Mouse (Mus musculus): ENCODE data around the gene Prss12. TPM values are rescaled to one million over a fixed set of nuclear protein-coding genes. Genes with fewer than 3 reads are reported as not detected.

The Prss12 gene
- polyA plus RNA-seq (2015; fragmentation: Nextera tagmentation; extraction: Ambion mirVana) = 18.1 and 19.3 TPM in 2 replicates

- Histone ChIP-seq H3K27ac (ENCODE audit: low read length) (no peak within 1 kb of the TSS), H3K9ac (ENCODE audit: low read length) (peak within 1 kb of the TSS; percentile 70), H3K27me3 (ENCODE audit: control insufficient read depth, insufficient read depth, low read depth, low read length) (peaks cover 9% of the 10 kb centered on the region), H3K4me1 (replicated peaks; ENCODE audit: control insufficient read depth, insufficient read depth, low read length) (peaks cover 11% of the 10 kb centered on the region; the same call in 1 of the 2 replicates), H3K36me3 (ENCODE audit: control insufficient read depth, insufficient read depth, low read length) (no peaks in the 10 kb centered on the region), H3K4me3 (ENCODE audit: low read length) (peak within 1 kb of the TSS; percentile 73), H3K4me2 (ENCODE audit: low read depth, low read length) (peak within 1 kb of the TSS; percentile 99), H3K9me3 (ENCODE audit: control insufficient read depth, low read length) (no peaks in the 10 kb centered on the region)
- ATAC-seq (ENCODE audit: low read depth) = peak; percentile 65
- under 1% methylated on average over 80 of the region's 84 CpGs for WGBS
These were observed at the start of gene Prss12 for GRCm38 (mm10) chr3:123446708-123447537. Prss12 (plus strand) TSS chr3:123446913.

- no peak overlapping the region for H3K4me2 ChIP-seq (ENCODE audit: low read depth, low read length)
- ATAC-seq (ENCODE audit: low read depth) = no peak
- H3K4me1 ChIP-seq (replicated peaks; ENCODE audit: control insufficient read depth, insufficient read depth, low read length) = no peaks in the 10 kb centered on the region
- H3K36me3 ChIP-seq (ENCODE audit: control insufficient read depth, insufficient read depth, low read length) = no peaks in the 10 kb centered on the region
- H3K27me3 ChIP-seq (ENCODE audit: control insufficient read depth, insufficient read depth, low read depth, low read length) = no peaks in the 10 kb centered on the region
- no peak overlapping the region for H3K9ac ChIP-seq (ENCODE audit: low read length)
- no peak overlapping the region for H3K27ac ChIP-seq (ENCODE audit: low read length)
- H3K9me3 ChIP-seq (ENCODE audit: control insufficient read depth, low read length) = no peaks in the 10 kb centered on the region
- 66% methylated on average over 9 of the region's 9 CpGs for WGBS
- H3K4me3 ChIP-seq (ENCODE audit: low read length) = no peak overlapping the region
These were observed 48.9 kb upstream of the Prss12 start for GRCm38 (mm10) chr3:123397562-123398481.

GRCm38 (mm10) chr3:123404945-123405344 lies 41.8 kb upstream of the Prss12 start:
- Histone ChIP-seq H3K4me2 (ENCODE audit: low read depth, low read length) (no peak overlapping the region), H3K27me3 (ENCODE audit: control insufficient read depth, insufficient read depth, low read depth, low read length) (no peaks in the 10 kb centered on the region; the same call in 1 of the 2 replicates), H3K27ac (ENCODE audit: low read length) (no peak overlapping the region), H3K36me3 (ENCODE audit: control insufficient read depth, insufficient read depth, low read length) (no peaks in the 10 kb centered on the region), H3K9me3 (ENCODE audit: control insufficient read depth, low read length) (no peaks in the 10 kb centered on the region), H3K4me1 (replicated peaks; ENCODE audit: control insufficient read depth, insufficient read depth, low read length) (no peaks in the 10 kb centered on the region), H3K9ac (ENCODE audit: low read length) (no peak overlapping the region), H3K4me3 (ENCODE audit: low read length) (no peak overlapping the region)
- WGBS = 73% methylated on average over 3 of the region's 3 CpGs
- no peak for ATAC-seq (ENCODE audit: low read depth)

GRCm38 (mm10) chr3:123411821-123412578 lies 34.7 kb upstream of the Prss12 start:
- Histone ChIP-seq H3K4me2 (ENCODE audit: low read depth, low read length) (no peak overlapping the region), H3K9me3 (ENCODE audit: control insufficient read depth, low read length) (no peaks in the 10 kb centered on the region), H3K36me3 (ENCODE audit: control insufficient read depth, insufficient read depth, low read length) (no peaks in the 10 kb centered on the region), H3K27ac (ENCODE audit: low read length) (no peak overlapping the region), H3K4me3 (ENCODE audit: low read length) (no peak overlapping the region), H3K4me1 (replicated peaks; ENCODE audit: control insufficient read depth, insufficient read depth, low read length) (no peaks in the 10 kb centered on the region), H3K27me3 (ENCODE audit: control insufficient read depth, insufficient read depth, low read depth, low read length) (no peaks in the 10 kb centered on the region), H3K9ac (ENCODE audit: low read length) (no peak overlapping the region)
- 74% methylated on average over 6 of the region's 6 CpGs for WGBS
- ATAC-seq (ENCODE audit: low read depth) = no peak

- no peak for ATAC-seq (ENCODE audit: low read depth)
- WGBS = 84% methylated on average over 5 of the region's 5 CpGs
These were observed 33.5 kb upstream of the Prss12 start for GRCm38 (mm10) chr3:123413173-123413572.

GRCm38 (mm10) chr3:123425647-123426046 lies 21.1 kb upstream of the Prss12 start:
- H3K4me2 ChIP-seq (ENCODE audit: low read depth, low read length) = no peak overlapping the region
- 45% methylated on average over 2 of the region's 2 CpGs for WGBS
- no peak for ATAC-seq (ENCODE audit: low read depth)
- H3K9ac ChIP-seq (ENCODE audit: low read length) = no peak overlapping the region
- 0 out of 2 replicates have a peak, but pooled peaks cover 2% of the 10 kb centered on the region for H3K4me1 ChIP-seq (replicated peaks; ENCODE audit: control insufficient read depth, insufficient read depth, low read length)
- H3K27me3 ChIP-seq (ENCODE audit: control insufficient read depth, insufficient read depth, low read depth, low read length) = no peaks in the 10 kb centered on the region
- no peak overlapping the region for H3K27ac ChIP-seq (ENCODE audit: low read length)
- H3K4me3 ChIP-seq (ENCODE audit: low read length) = no peak overlapping the region
- no peaks in the 10 kb centered on the region for H3K9me3 ChIP-seq (ENCODE audit: control insufficient read depth, low read length)
- H3K36me3 ChIP-seq (ENCODE audit: control insufficient read depth, insufficient read depth, low read length) = no peaks in the 10 kb centered on the region

More at GRCm38 (mm10) chr3:123413173-123413572, 33.5 kb upstream of the Prss12 start:
- H3K4me2 ChIP-seq (ENCODE audit: low read depth, low read length) = no peak overlapping the region
- H3K27ac ChIP-seq (ENCODE audit: low read length) = no peak overlapping the region
- H3K27me3 ChIP-seq (ENCODE audit: control insufficient read depth, insufficient read depth, low read depth, low read length) = no peaks in the 10 kb centered on the region
- H3K4me3 ChIP-seq (ENCODE audit: low read length) = no peak overlapping the region
- H3K4me1 ChIP-seq (replicated peaks; ENCODE audit: control insufficient read depth, insufficient read depth, low read length) = no peaks in the 10 kb centered on the region
- H3K36me3 ChIP-seq (ENCODE audit: control insufficient read depth, insufficient read depth, low read length) = no peaks in the 10 kb centered on the region
- H3K9ac ChIP-seq (ENCODE audit: low read length) = no peak overlapping the region
- no peaks in the 10 kb centered on the region for H3K9me3 ChIP-seq (ENCODE audit: control insufficient read depth, low read length)

- no peaks in the 10 kb centered on the region for H3K36me3 ChIP-seq (ENCODE audit: control insufficient read depth, insufficient read depth, low read length)
- no peak overlapping the region for H3K27ac ChIP-seq (ENCODE audit: low read length)
- no peaks in the 10 kb centered on the region for H3K27me3 ChIP-seq (ENCODE audit: control insufficient read depth, insufficient read depth, low read depth, low read length)
- H3K9me3 ChIP-seq (ENCODE audit: control insufficient read depth, low read length) = no peaks in the 10 kb centered on the region
- 33% methylated on average over 4 of the region's 4 CpGs for WGBS
- no peak overlapping the region for H3K4me3 ChIP-seq (ENCODE audit: low read length)
- H3K4me2 ChIP-seq (ENCODE audit: low read depth, low read length) = no peak overlapping the region
- H3K4me1 ChIP-seq (replicated peaks; ENCODE audit: control insufficient read depth, insufficient read depth, low read length) = 0 out of 2 replicates have a peak, but pooled peaks cover 2% of the 10 kb centered on the region
- ATAC-seq (ENCODE audit: low read depth) = no peak
- H3K9ac ChIP-seq (ENCODE audit: low read length) = no peak overlapping the region
These were observed 18.7 kb upstream of the Prss12 start for GRCm38 (mm10) chr3:123428005-123428404.

- H3K9ac ChIP-seq (ENCODE audit: low read length) = no peak overlapping the region
- no peak overlapping the region for H3K4me3 ChIP-seq (ENCODE audit: low read length)
- H3K36me3 ChIP-seq (ENCODE audit: control insufficient read depth, insufficient read depth, low read length) = no peaks in the 10 kb centered on the region
- peak; percentile 51 for ATAC-seq (ENCODE audit: low read depth)
- no peaks in the 10 kb centered on the region for H3K9me3 ChIP-seq (ENCODE audit: control insufficient read depth, low read length)
- 0 out of 2 replicates have a peak, but pooled peaks cover 2% of the 10 kb centered on the region for H3K4me1 ChIP-seq (replicated peaks; ENCODE audit: control insufficient read depth, insufficient read depth, low read length)
- no peaks in the 10 kb centered on the region for H3K27me3 ChIP-seq (ENCODE audit: control insufficient read depth, insufficient read depth, low read depth, low read length)
- H3K27ac ChIP-seq (ENCODE audit: low read length) = no peak overlapping the region
- WGBS = 59% methylated on average over 22 of the region's 22 CpGs
- peak overlapping the region; percentile 7; the same call in 1 of the 2 replicates for H3K4me2 ChIP-seq (ENCODE audit: low read depth, low read length)
These were observed 16.9 kb upstream of the Prss12 start for GRCm38 (mm10) chr3:123429597-123430458.

Measured in lung, embryonic 16.5 days (tissue).